Mouse (Mus musculus) inflammation-experienced regulatory T-cells (primary cell): ENCODE data around the gene Adamts9. TPM values are rescaled to one million over a fixed set of nuclear protein-coding genes. Genes with fewer than 3 reads are reported as not detected.

ENCODE experiments used
- polyA plus RNA-seq, 2 experiments: library from polyadenylated mRNA; unstranded; fragments of 100-300 nt; shearing (Covaris generic); gene quantifications; one replicate each; pipeline ENCODE4 v1.2.1; 2017

The Adamts9 gene
- polyA plus RNA-seq, result 1 to 10 TPM in 1 of 2 experiments, under 1 TPM in 1; 0.45 to 6.7 TPM

DNA sequence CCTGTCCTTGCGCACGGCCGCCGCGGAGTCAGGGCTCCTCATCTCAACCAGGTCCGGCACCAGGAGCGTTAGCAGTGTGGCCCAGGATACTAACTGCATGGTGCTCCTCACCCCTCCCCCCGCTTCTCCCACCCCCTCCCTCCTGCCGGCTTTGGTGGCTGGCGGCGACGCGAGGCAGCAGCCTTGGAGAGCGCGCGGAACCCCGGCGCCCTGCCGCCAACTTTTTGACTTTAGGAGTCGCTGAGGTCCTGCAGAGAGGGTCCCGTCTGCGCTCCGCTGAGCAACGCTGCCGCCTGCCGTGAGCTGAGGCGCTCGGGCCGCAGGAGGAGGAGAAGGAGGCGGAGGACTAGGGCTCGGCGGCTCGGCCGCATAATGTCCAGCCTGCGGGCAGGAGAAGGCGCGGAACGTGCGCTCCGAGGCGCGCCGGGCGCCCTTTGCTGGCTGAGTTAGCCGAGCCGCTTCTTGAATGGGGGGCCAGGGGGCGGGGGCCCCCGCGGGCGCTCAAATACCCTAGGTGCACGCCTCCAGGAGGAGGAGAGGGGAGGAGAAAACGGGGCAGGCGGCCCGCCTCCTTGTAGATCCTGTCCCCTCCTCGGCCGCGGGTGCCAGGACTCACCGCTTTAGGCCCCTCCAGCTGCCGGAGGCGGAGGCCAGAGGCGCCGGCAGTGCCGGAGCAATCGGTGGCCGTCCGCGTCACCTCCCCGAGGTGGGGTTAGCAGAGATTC, at the start of gene Adamts9:
Gene Adamts9, minus strand, starts transcription at position 436 of the 725 bp plus-strand sequence.

DNA sequence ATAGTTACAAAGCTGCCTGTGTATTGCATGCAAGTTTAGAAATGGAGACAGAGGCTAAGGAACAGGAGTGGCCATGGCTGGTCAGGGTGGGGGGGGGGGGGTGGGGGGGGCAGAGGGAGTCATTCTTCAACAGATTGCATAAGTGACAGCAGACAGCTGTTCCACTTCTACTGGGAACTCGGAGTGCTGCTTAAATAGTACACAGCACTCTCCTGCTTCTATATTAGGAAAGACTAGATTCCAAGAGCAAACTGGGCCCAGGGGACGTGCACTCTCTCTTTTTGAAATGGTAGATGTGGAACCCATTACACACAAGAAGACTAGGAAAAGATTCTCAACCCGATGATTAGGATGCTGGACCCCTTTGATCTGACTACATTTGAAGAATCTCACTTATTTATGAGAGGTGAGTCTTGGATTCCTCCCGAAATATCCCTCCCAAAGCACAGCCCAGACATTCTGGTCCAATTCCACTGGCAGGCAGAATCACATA, 74.2 kb downstream of the Adamts9 start, which contains the start of gene Gm15737:
Gene Gm15737, plus strand, starts transcription at position 269 of the 493 bp plus-strand sequence.

DNA sequence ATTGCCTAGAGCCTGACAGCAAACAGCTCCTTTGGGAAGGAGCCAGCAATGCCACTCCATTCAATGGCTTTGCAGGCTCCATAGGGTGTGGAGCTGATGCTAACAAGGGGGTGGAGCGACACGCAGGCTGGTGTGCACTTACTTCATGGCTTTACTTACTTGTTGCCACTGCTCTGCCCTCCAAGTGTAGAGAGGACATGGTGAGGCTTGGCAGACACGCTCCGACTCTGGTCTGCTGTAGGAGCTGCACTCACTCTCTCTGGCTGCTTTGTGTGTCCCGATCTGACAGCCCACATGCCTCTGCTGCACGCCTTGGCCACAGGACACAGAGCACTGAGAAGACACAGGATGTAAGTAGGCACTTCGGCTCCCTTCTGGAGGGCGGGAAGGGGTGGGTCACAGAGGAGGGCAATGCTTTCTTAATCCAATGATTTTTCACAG, 127.0 kb downstream of the Adamts9 start, which contains the start of gene A730049H05Rik:
Gene A730049H05Rik, plus strand, starts transcription at position 168 of the 441 bp plus-strand sequence.

Other genes with a start within 250 kb of the Adamts9 start
- under 1 TPM; 0.31 to 0.92 TPM for gene Prickle2, start 237.3 kb downstream of the Adamts9 start, polyA plus RNA-seq
- gene A730049H05Rik, start 127.0 kb downstream of the Adamts9 start, polyA plus RNA-seq, result under 1 TPM; 0.14 to 0.77 TPM
- under 1 TPM in 1 of 2 experiments, not detected in 1; 0.13 TPM for gene Gm15737, start 74.1 kb downstream of the Adamts9 start, polyA plus RNA-seq